Mouse (Mus musculus) heart, embryonic 11.5 days (tissue): Measurements from ENCODE around the gene Prkab2. TPM values are rescaled to one million over a fixed set of nuclear protein-coding genes. Genes with fewer than 3 reads are reported as not detected.

Source experiments
- ATAC-seq: fragments of 200-750 bp; cut with Nextera tagmentation; replicated peaks from 2 replicates; pipeline ENCODE4 v1.8.0; 2017; ENCODE audit warnings: moderate library complexity; ENCODE audit not compliant: insufficient number of reproducible peaks, low FRiP score, low TSS enrichment
- H3K27ac ChIP-seq: fragments of 300-500 bp; sonication (generic); 2 replicates; pipeline ENCODE4 v1.5.1; 2014; ENCODE audit warnings: mild to moderate bottlenecking, low read depth, low read length
- H3K27me3 ChIP-seq: fragments of 300-500 bp; sonication (generic); 2 replicates; pipeline ENCODE4 v1.6.1; 2014; ENCODE audit warnings: mild to moderate bottlenecking, low read length, mixed read lengths; ENCODE audit not compliant: control insufficient read depth, insufficient read depth
- H3K36me3 ChIP-seq: fragments of 300-500 bp; sonication (generic); 2 replicates; pipeline ENCODE4 v1.6.1; 2014; ENCODE audit warnings: mild to moderate bottlenecking, low read length, moderate library complexity, mixed read lengths; ENCODE audit not compliant: control insufficient read depth, insufficient read depth
- H3K4me1 ChIP-seq: fragments of 300-500 bp; sonication (generic); 2 replicates; pipeline ENCODE4 v1.6.1; 2014; ENCODE audit warnings: low read length; ENCODE audit not compliant: control insufficient read depth, insufficient read depth
- H3K4me2 ChIP-seq: fragments of 300-500 bp; sonication (generic); 2 replicates; pipeline ENCODE4 v1.6.1; 2014; ENCODE audit warnings: mild to moderate bottlenecking, moderate library complexity
- H3K4me3 ChIP-seq: fragments of 300-500 bp; sonication (generic); 2 replicates; pipeline ENCODE4 v1.5.1; 2014; ENCODE audit warnings: low read depth, low read length
- H3K9ac ChIP-seq: fragments of 300-500 bp; sonication (generic); 2 replicates; pipeline ENCODE4 v1.6.1; 2014; ENCODE audit warnings: mild to moderate bottlenecking, low read depth, low read length, moderate library complexity
- H3K9me3 ChIP-seq: fragments of 300-500 bp; sonication (generic); replicated peaks from 2 replicates; pipeline ENCODE4 v1.6.1; 2016; ENCODE audit warnings: low read length; ENCODE audit not compliant: control insufficient read depth
- WGBS: fragments of 180-500 bp; shearing (Covaris S2); extraction: QIAGEN DNeasy Blood & Tissue Kit; methylation state at CpG from one replicate; pipeline ENCODE4 v1.1.7; 2014; ENCODE audit not compliant: insufficient replicate concordance; 5-methylcytosine and 5-hydroxymethylcytosine counted together
- polyA plus RNA-seq: library from polyadenylated mRNA; unstranded; fragments of >200 nt; fragmentation: Nextera tagmentation; extraction: Ambion mirVana; gene quantifications from 2 replicates; pipeline ENCODE4 v1.2.1, GENCODE M21; 2014

The Prkab2 gene
- polyA plus RNA-seq, 1 experiment from 2014 or later: 16.0 TPM

- Histone ChIP-seq H3K27ac (no peak overlapping the region), H3K4me2 (no peak overlapping the region), H3K27me3 (no peaks in the 10 kb centered on the region), H3K9me3 (no peaks in the 10 kb centered on the region), H3K4me1 (no peaks in the 10 kb centered on the region), H3K4me3 (no peak overlapping the region), H3K36me3 (0 out of 2 replicates have a peak, but pooled peaks cover 3% of the 10 kb centered on the region), H3K9ac (no peak overlapping the region)
- ATAC-seq: no peak
- WGBS: 87% methylated on average over 4 of the region's 4 CpGs
Measured at GRCm38 (mm10) chr3:97641396-97641795, 16.6 kb upstream of the Prkab2 start.

DNA sequence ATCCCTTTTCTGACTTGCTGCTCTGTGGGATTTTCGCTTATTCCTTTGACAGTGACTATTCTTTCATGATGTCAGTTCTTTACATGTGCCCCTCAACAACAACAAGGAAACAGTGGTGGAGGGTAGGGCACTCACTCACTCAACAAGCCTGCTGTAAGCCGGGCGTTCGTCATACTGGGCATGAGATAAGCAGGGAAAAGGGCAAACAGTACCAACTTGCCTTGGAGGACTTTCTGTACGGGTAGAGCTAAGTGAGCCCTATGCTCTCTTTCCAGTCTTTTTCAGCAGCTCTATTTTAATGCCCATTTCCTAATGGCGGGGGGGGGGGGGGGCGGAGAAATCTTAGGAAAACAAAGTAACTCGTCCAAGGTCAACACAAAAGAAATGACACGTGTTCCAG lies 16.0 kb upstream of the Prkab2 start:
- H3K9me3 ChIP-seq: no peaks in the 10 kb centered on the region
- H3K27me3 ChIP-seq: no peaks in the 10 kb centered on the region
- 0 out of 2 replicates have a peak, but pooled peaks cover 3% of the 10 kb centered on the region for H3K36me3 ChIP-seq
- H3K4me2 ChIP-seq: no peak overlapping the region
- WGBS: 76% methylated on average over 9 of the region's 9 CpGs
- no peaks in the 10 kb centered on the region for H3K4me1 ChIP-seq
- no peak overlapping the region for H3K9ac ChIP-seq
- no peak for ATAC-seq
- no peak overlapping the region for H3K27ac ChIP-seq
- no peak overlapping the region for H3K4me3 ChIP-seq

GRCm38 (mm10) chr3:97648518-97648917 lies 9.5 kb upstream of the Prkab2 start:
- Histone ChIP-seq H3K27ac (no peak overlapping the region), H3K4me1 (peaks cover 2% of the 10 kb centered on the region; the same call in 1 of the 2 replicates), H3K27me3 (no peaks in the 10 kb centered on the region), H3K9ac (no peak overlapping the region), H3K4me3 (no peak overlapping the region), H3K36me3 (0 out of 2 replicates have a peak, but pooled peaks cover 3% of the 10 kb centered on the region), H3K9me3 (no peaks in the 10 kb centered on the region), H3K4me2 (no peak overlapping the region)
- ATAC-seq: no peak
- WGBS: 35% methylated on average over 1 of the region's 1 CpGs

GRCm38 (mm10) chr3:97649022-97649421 lies 9.0 kb upstream of the Prkab2 start:
- no peak overlapping the region for H3K4me3 ChIP-seq
- peaks cover 2% of the 10 kb centered on the region; the same call in 1 of the 2 replicates for H3K4me1 ChIP-seq
- no peak for ATAC-seq
- 68% methylated on average over 3 of the region's 3 CpGs for WGBS
- H3K9ac ChIP-seq: no peak overlapping the region
- H3K27ac ChIP-seq: no peak overlapping the region
- H3K36me3 ChIP-seq: 0 out of 2 replicates have a peak, but pooled peaks cover 3% of the 10 kb centered on the region
- H3K4me2 ChIP-seq: no peak overlapping the region
- no peaks in the 10 kb centered on the region for H3K9me3 ChIP-seq
- H3K27me3 ChIP-seq: no peaks in the 10 kb centered on the region

DNA sequence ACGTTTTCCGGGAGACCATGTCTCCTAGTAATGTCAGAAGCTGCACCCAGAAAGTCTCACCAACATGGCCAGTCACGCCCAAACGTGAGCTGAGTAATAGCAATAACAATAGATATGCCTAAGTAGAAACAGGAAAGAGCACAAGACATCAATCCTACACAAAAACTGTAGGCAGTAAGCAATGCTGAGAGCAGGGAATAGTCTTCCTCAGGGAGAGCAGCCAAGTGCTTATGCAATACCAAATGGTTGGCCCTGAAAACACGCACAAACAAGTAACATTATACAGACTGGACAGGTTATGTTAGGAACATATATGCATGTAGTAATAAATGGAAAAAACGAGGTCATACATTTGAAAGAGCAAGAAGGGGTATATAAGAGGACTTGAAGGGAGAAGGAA lies 8.5 kb upstream of the Prkab2 start:
- Histone ChIP-seq H3K4me3 (no peak overlapping the region), H3K9me3 (no peaks in the 10 kb centered on the region; the same call in 1 of the 2 replicates), H3K27ac (no peak overlapping the region), H3K9ac (no peak overlapping the region), H3K4me2 (no peak overlapping the region), H3K4me1 (peaks cover 2% of the 10 kb centered on the region; the same call in 1 of the 2 replicates), H3K36me3 (no peaks in the 10 kb centered on the region), H3K27me3 (no peaks in the 10 kb centered on the region)
- ATAC-seq: no peak
- WGBS: 74% methylated on average over 6 of the region's 6 CpGs

GRCm38 (mm10) chr3:97651604-97652003 lies 6.4 kb upstream of the Prkab2 start:
- H3K27me3 ChIP-seq: no peaks in the 10 kb centered on the region
- peaks cover 2% of the 10 kb centered on the region; the same call in 1 of the 2 replicates for H3K9me3 ChIP-seq
- ATAC-seq: no peak; the same call in 1 of the 2 replicates
- WGBS: 57% methylated on average over 10 of the region's 10 CpGs
- H3K27ac ChIP-seq: peak overlapping the region; percentile 92
- peak overlapping the region; percentile 58 for H3K4me2 ChIP-seq
- no peak overlapping the region for H3K4me3 ChIP-seq
- no peaks in the 10 kb centered on the region for H3K36me3 ChIP-seq
- H3K4me1 ChIP-seq: peaks cover 2% of the 10 kb centered on the region; the same call in 1 of the 2 replicates
- H3K9ac ChIP-seq: peak overlapping the region; percentile 28; the same call in 1 of the 2 replicates

- Histone ChIP-seq H3K4me2 (no peak overlapping the region), H3K4me1 (peaks cover 3% of the 10 kb centered on the region; the same call in 1 of the 2 replicates), H3K4me3 (no peak overlapping the region), H3K9ac (no peak overlapping the region), H3K9me3 (peaks cover 2% of the 10 kb centered on the region; the same call in 1 of the 2 replicates), H3K27me3 (no peaks in the 10 kb centered on the region), H3K36me3 (no peaks in the 10 kb centered on the region), H3K27ac (no peak overlapping the region)
- WGBS: 90% methylated on average over 5 of the region's 5 CpGs
- no peak for ATAC-seq
Measured at GRCm38 (mm10) chr3:97653781-97654180, 4.2 kb upstream of the Prkab2 start.

GRCm38 (mm10) chr3:97654901-97655300 lies 3.1 kb upstream of the Prkab2 start:
- Histone ChIP-seq H3K27ac (no peak overlapping the region), H3K4me2 (no peak overlapping the region), H3K9me3 (peaks cover 2% of the 10 kb centered on the region; the same call in 1 of the 2 replicates), H3K9ac (no peak overlapping the region), H3K36me3 (no peaks in the 10 kb centered on the region), H3K27me3 (no peaks in the 10 kb centered on the region), H3K4me1 (peaks cover 10% of the 10 kb centered on the region), H3K4me3 (no peak overlapping the region)
- no peak for ATAC-seq
- 81% methylated on average over 8 of the region's 8 CpGs for WGBS
